Mouse (Mus musculus) hindbrain, embryonic 11.5 days (tissue): ENCODE results near the gene Dcun1d2. TPM values are rescaled to one million over a fixed set of nuclear protein-coding genes. Genes with fewer than 3 reads are reported as not detected.
"Not testable (repeated sequence)": the region's sequence is repeated elsewhere in the genome, so short reads cannot be mapped to it uniquely, and the experiment has no call there.

Source experiments
- ATAC-seq: fragments of 200-750 bp; cut with Nextera tagmentation; 2 replicates; pipeline ENCODE4 v1.8.0; 2017; ENCODE audit warnings: mild to moderate bottlenecking, moderate TSS enrichment, moderate library complexity; ENCODE audit not compliant: low FRiP score
- DNase-seq: peaks from one replicate; pipeline ENCODE4 v3.0.0-alpha.2; 2015; ENCODE audit warnings: low spot score
- H3K27ac ChIP-seq: fragments of 300-500 bp; sonication (generic); 2 replicates; pipeline ENCODE4 v1.5.1; 2014; ENCODE audit warnings: mild to moderate bottlenecking, low read depth, low read length
- H3K27me3 ChIP-seq: fragments of 300-500 bp; sonication (generic); 2 replicates; pipeline ENCODE4 v1.6.1; 2014; ENCODE audit warnings: mild to moderate bottlenecking, low read length, moderate library complexity, mixed read lengths; ENCODE audit not compliant: control insufficient read depth, insufficient read depth
- H3K36me3 ChIP-seq: fragments of 300-500 bp; sonication (generic); 2 replicates; pipeline ENCODE4 v1.6.1; 2014; ENCODE audit warnings: mild to moderate bottlenecking, low read length, moderate library complexity, mixed read lengths; ENCODE audit not compliant: control insufficient read depth, insufficient read depth
- H3K4me1 ChIP-seq: fragments of 300-500 bp; sonication (generic); replicated peaks from 2 replicates; pipeline ENCODE4 v1.6.1; 2014; ENCODE audit warnings: low read length, mixed read lengths; ENCODE audit not compliant: control insufficient read depth, insufficient read depth
- H3K4me2 ChIP-seq: fragments of 300-500 bp; sonication (generic); replicated peaks from 2 replicates; pipeline ENCODE4 v1.6.1; 2014; ENCODE audit warnings: mild to moderate bottlenecking, low read depth, low read length
- H3K4me3 ChIP-seq: fragments of 300-500 bp; sonication (generic); 2 replicates; pipeline ENCODE4 v1.5.1; 2014; ENCODE audit warnings: low read depth, low read length
- H3K9ac ChIP-seq: fragments of 300-500 bp; sonication (generic); 2 replicates; pipeline ENCODE4 v1.6.1; 2014; ENCODE audit warnings: low read depth, low read length
- H3K9me3 ChIP-seq: fragments of 300-500 bp; sonication (generic); 2 replicates; pipeline ENCODE4 v1.6.1; 2016; ENCODE audit warnings: low read length; ENCODE audit not compliant: control insufficient read depth
- WGBS: fragments of 180-500 bp; shearing (Covaris S2); extraction: QIAGEN DNeasy Blood & Tissue Kit; methylation state at CpG from one replicate; pipeline ENCODE4 v1.1.7; 2014; 5-methylcytosine and 5-hydroxymethylcytosine counted together
- polyA plus RNA-seq: library from polyadenylated mRNA; unstranded; fragments of >200 nt; fragmentation: Nextera tagmentation; extraction: Ambion mirVana; gene quantifications from 2 replicates; pipeline ENCODE4 v1.2.1, GENCODE M21; 2014

Dcun1d2 gene
- 30.2 and 32.5 TPM in 2 replicates for polyA plus RNA-seq

GRCm38 (mm10) chr8:13287692-13288623 lies at the start of gene Dcun1d2, which contains the start of gene Tmco3:
Dcun1d2 (minus strand) TSS chr8:13288131.
Tmco3 (plus strand) TSS chr8:13288190.
- H3K9me3 ChIP-seq = no peaks in the 10 kb centered on the region
- no peaks in the 10 kb centered on the region for H3K36me3 ChIP-seq
- under 1% methylated on average over 79 of the region's 79 CpGs for WGBS
- H3K27me3 ChIP-seq = no peaks in the 10 kb centered on the region
- peak within 1 kb of the TSS; percentile 81 for H3K4me3 ChIP-seq
- ATAC-seq (peak; percentile 94), DNase-seq (peak; percentile 98)
- peaks cover 5% of the 10 kb centered on the region; the same call in 1 of the 2 replicates for H3K4me1 ChIP-seq
- peak within 1 kb of the TSS; percentile 82 for H3K9ac ChIP-seq
- peak within 1 kb of the TSS; percentile 86 for H3K27ac ChIP-seq
- H3K4me2 ChIP-seq = peak within 1 kb of the TSS; percentile 90

GRCm38 (mm10) chr8:13337678-13338077 lies 49.7 kb upstream of the Dcun1d2 start:
- Histone ChIP-seq H3K4me2 (no peak overlapping the region), H3K4me1 (peaks cover 4% of the 10 kb centered on the region; the same call in 1 of the 2 replicates), H3K36me3 (no peaks in the 10 kb centered on the region; the same call in 1 of the 2 replicates), H3K9ac (no peak overlapping the region; the same call in 1 of the 2 replicates), H3K27ac (no peak overlapping the region), H3K27me3 (no peaks in the 10 kb centered on the region), H3K4me3 (0 out of 2 replicates have a peak overlapping the region, but pooled peaks have one; percentile 84), H3K9me3 (no peaks in the 10 kb centered on the region)
- ATAC-seq (no peak), DNase-seq (no peak)
- WGBS = 74% methylated on average over 3 of the region's 3 CpGs

DNA sequence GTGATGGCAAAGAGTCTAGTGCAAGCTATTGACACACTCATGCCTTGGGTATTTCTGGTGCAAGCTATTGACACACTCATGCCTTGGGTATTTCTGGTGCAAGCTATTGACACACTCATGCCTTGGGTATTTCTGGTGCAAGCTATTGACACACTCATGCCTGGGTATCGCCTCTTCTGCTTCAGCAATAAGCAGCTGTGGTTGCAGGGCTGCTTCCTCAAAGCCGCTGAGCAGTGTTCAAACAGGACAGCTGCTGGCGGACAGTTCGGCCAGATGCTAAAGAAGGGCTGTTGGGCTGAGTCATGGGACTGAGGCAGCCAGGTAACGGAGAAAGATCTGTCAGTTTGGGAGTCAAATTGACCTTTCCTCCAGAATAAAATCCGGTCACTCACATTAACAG lies 49.3 kb upstream of the Dcun1d2 start:
- not testable (repeated sequence) for H3K9ac ChIP-seq, H3K27me3 ChIP-seq, ATAC-seq, H3K4me3 ChIP-seq, H3K4me1 ChIP-seq, H3K36me3 ChIP-seq, H3K27ac ChIP-seq, H3K4me2 ChIP-seq, DNase-seq, H3K9me3 ChIP-seq
- WGBS = 93% methylated on average over 6 of the region's 6 CpGs

GRCm38 (mm10) chr8:13334671-13335070 lies 46.7 kb upstream of the Dcun1d2 start:
- no peaks in the 10 kb centered on the region for H3K36me3 ChIP-seq
- no peak overlapping the region for H3K4me3 ChIP-seq
- H3K4me2 ChIP-seq = no peak overlapping the region
- ATAC-seq (no peak), DNase-seq (no peak)
- H3K9ac ChIP-seq = no peak overlapping the region
- H3K27ac ChIP-seq = no peak overlapping the region
- H3K27me3 ChIP-seq = no peaks in the 10 kb centered on the region
- 57% methylated on average over 1 of the region's 1 CpGs for WGBS
- no peaks in the 10 kb centered on the region for H3K4me1 ChIP-seq
- no peaks in the 10 kb centered on the region for H3K9me3 ChIP-seq

DNA sequence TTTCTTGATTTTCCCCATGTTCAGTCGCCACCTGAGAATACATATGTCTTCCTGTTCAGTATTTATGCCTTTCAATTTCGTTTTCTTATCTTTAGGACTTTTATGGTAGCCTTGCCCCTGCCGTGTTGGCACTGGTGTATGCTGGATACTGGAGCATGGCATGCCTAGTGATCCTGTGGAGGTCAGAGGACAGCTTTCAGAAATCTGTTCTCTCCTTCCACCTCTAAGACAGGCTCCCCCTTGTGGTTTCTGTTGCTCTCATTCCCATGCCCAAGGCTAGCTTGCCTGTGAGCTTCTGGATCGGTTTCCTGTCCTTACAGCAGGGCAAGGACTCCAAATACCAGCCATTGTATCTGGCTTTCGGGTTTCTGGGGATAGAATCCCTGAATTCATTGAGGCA lies 38.7 kb upstream of the Dcun1d2 start:
- 35% methylated on average over 5 of the region's 5 CpGs for WGBS
- no peaks in the 10 kb centered on the region for H3K4me1 ChIP-seq
- H3K36me3 ChIP-seq = no peaks in the 10 kb centered on the region
- H3K9me3 ChIP-seq = no peaks in the 10 kb centered on the region
- no peak overlapping the region for H3K9ac ChIP-seq
- H3K4me3 ChIP-seq = no peak overlapping the region
- DNase-seq = peak; percentile 53
- no peaks in the 10 kb centered on the region for H3K27me3 ChIP-seq
- no peak for ATAC-seq
- H3K4me2 ChIP-seq = no peak overlapping the region
- no peak overlapping the region for H3K27ac ChIP-seq

- no peak for ATAC-seq
- 96% methylated on average over 10 of the region's 10 CpGs for WGBS
- no peaks in the 10 kb centered on the region for H3K36me3 ChIP-seq
These were observed 28.7 kb upstream of the Dcun1d2 start for GRCm38 (mm10) chr8:13316671-13317070.

DNA sequence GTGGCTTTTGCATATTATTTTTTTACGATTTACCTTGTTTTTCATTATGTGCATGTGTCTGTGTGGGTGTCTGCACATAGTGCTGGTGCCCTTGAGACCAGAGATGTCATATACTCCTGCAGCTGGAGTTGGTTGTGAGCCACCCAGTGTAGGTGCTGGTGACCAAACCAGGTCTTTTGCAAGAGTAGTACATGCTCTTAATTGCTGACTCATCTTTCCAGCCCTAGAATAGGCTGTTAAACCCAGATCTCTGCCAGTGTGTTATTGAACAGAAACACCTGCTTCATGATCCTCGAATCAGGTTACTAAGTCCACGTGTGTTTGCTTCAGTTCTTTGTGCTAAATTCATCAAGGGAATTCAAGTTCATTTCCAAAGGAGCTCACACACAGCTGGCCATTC lies 27.0 kb upstream of the Dcun1d2 start:
- Histone ChIP-seq H3K9ac (no peak overlapping the region), H3K4me1 (no peaks in the 10 kb centered on the region), H3K36me3 (0 out of 2 replicates have a peak, but pooled peaks cover 5% of the 10 kb centered on the region), H3K4me3 (no peak overlapping the region), H3K9me3 (no peaks in the 10 kb centered on the region), H3K27ac (no peak overlapping the region), H3K27me3 (no peaks in the 10 kb centered on the region), H3K4me2 (no peak overlapping the region)
- WGBS = 86% methylated on average over 3 of the region's 3 CpGs
- DNase-seq (no peak), ATAC-seq (no peak)

More at GRCm38 (mm10) chr8:13316671-13317070, 28.7 kb upstream of the Dcun1d2 start:
- H3K4me3 ChIP-seq = no peak overlapping the region
- no peak overlapping the region for H3K27ac ChIP-seq
- H3K27me3 ChIP-seq = no peaks in the 10 kb centered on the region
- no peak for DNase-seq
- no peaks in the 10 kb centered on the region for H3K4me1 ChIP-seq
- no peak overlapping the region for H3K4me2 ChIP-seq
- no peak overlapping the region for H3K9ac ChIP-seq
- H3K9me3 ChIP-seq = no peaks in the 10 kb centered on the region

DNA sequence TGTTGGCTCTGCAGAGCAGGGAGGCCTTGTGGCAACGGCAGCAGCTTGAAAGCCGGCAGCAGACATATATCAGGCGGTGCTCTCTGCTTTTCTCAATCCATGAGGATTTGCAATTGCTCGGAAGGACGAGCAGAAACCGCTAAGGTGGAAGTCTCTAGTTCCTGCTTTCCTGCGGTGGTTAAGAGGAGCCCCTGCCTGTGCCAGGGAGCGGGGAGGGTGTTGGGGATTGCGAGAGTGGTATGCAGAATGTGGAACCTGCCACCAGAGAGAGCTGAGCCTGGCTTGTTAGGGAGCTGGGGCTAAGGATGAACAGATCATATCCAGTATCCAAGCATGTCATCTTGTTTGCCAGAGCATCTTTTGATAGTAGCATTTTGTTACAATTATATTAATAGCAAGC lies 19.0 kb upstream of the Dcun1d2 start:
- 0 out of 2 replicates have a peak, but pooled peaks cover 5% of the 10 kb centered on the region for H3K36me3 ChIP-seq
- H3K4me1 ChIP-seq = no peaks in the 10 kb centered on the region
- H3K27ac ChIP-seq = no peak overlapping the region
- H3K4me2 ChIP-seq = no peak overlapping the region
- no peaks in the 10 kb centered on the region for H3K9me3 ChIP-seq
- 81% methylated on average over 9 of the region's 9 CpGs for WGBS
- no peak overlapping the region for H3K9ac ChIP-seq
- H3K4me3 ChIP-seq = no peak overlapping the region
- ATAC-seq (no peak), DNase-seq (no peak)
- no peaks in the 10 kb centered on the region for H3K27me3 ChIP-seq
